Mouse (Mus musculus) midbrain, embryonic 11.5 days (tissue): ENCODE data around the gene Spaca4. TPM values are rescaled to one million over a fixed set of nuclear protein-coding genes. Genes with fewer than 3 reads are reported as not detected.
A peak's percentile ranks its signal among the peaks of the same experiment; 100 is the strongest.

Source experiments
- ATAC-seq: fragments of 200-750 bp; cut with Nextera tagmentation; 2 replicates; pipeline ENCODE4 v1.8.0; 2017; ENCODE audit warnings: moderate TSS enrichment, moderate library complexity; ENCODE audit not compliant: low FRiP score
- DNase-seq: peaks from one replicate; pipeline ENCODE4 v3.0.0; 2015; ENCODE audit warnings: low spot score; ENCODE audit errors: missing footprints
- H3K27ac ChIP-seq: fragments of 300-500 bp; sonication (generic); 2 replicates; pipeline ENCODE4 v1.5.1; 2014; ENCODE audit warnings: low read depth, low read length
- H3K27me3 ChIP-seq: fragments of 300-500 bp; sonication (generic); 2 replicates; pipeline ENCODE4 v1.6.1; 2014; ENCODE audit warnings: mild to moderate bottlenecking, low read length, moderate library complexity, mixed read lengths; ENCODE audit not compliant: control insufficient read depth, insufficient read depth
- H3K36me3 ChIP-seq: fragments of 300-500 bp; sonication (generic); 2 replicates; pipeline ENCODE4 v1.6.1; 2014; ENCODE audit warnings: mild to moderate bottlenecking, low read length, moderate library complexity, mixed read lengths; ENCODE audit not compliant: control insufficient read depth, insufficient read depth
- H3K4me1 ChIP-seq: fragments of 300-500 bp; sonication (generic); 2 replicates; pipeline ENCODE4 v1.6.1; 2014; ENCODE audit warnings: low read length; ENCODE audit not compliant: control insufficient read depth, insufficient read depth
- H3K4me2 ChIP-seq: fragments of 300-500 bp; sonication (generic); 2 replicates; pipeline ENCODE4 v1.6.1; 2014; ENCODE audit warnings: mild to moderate bottlenecking, moderate library complexity
- H3K4me3 ChIP-seq: fragments of 300-500 bp; sonication (generic); 2 replicates; pipeline ENCODE4 v1.5.1; 2014; ENCODE audit warnings: low read depth, low read length
- H3K9ac ChIP-seq: fragments of 300-500 bp; sonication (generic); 2 replicates; pipeline ENCODE4 v1.6.1; 2014; ENCODE audit warnings: low read length
- H3K9me3 ChIP-seq: fragments of 300-500 bp; sonication (generic); 2 replicates; pipeline ENCODE4 v1.6.1; 2016; ENCODE audit warnings: low read length; ENCODE audit not compliant: control insufficient read depth
- WGBS: fragments of 180-500 bp; shearing (Covaris S2); extraction: QIAGEN DNeasy Blood & Tissue Kit; methylation state at CpG from one replicate; pipeline ENCODE4 v1.1.7; 2014; 5-methylcytosine and 5-hydroxymethylcytosine counted together
- polyA plus RNA-seq: library from polyadenylated mRNA; unstranded; fragments of >200 nt; fragmentation: Nextera tagmentation; extraction: Ambion mirVana; gene quantifications from 2 replicates; pipeline ENCODE4 v1.2.1, GENCODE M21; 2014

Gene Spaca4
- polyA plus RNA-seq, 1 experiment from 2014 or later: not detected

GRCm38 (mm10) chr7:45755703-45756102 lies 30.1 kb upstream of the Spaca4 start:
- no peaks in the 10 kb centered on the region for H3K9me3 ChIP-seq
- WGBS: 55% methylated on average over 6 of the region's 6 CpGs
- no peak for DNase-seq

GRCm38 (mm10) chr7:45750162-45750561 lies 24.5 kb upstream of the Spaca4 start:
- Histone ChIP-seq H3K4me3 (no peak overlapping the region), H3K9me3 (0 out of 2 replicates have a peak, but pooled peaks cover 4% of the 10 kb centered on the region), H3K27me3 (no peaks in the 10 kb centered on the region), H3K36me3 (no peaks in the 10 kb centered on the region), H3K9ac (no peak overlapping the region), H3K4me1 (no peaks in the 10 kb centered on the region), H3K27ac (no peak overlapping the region), H3K4me2 (no peak overlapping the region)
- no peak for ATAC-seq
- no peak for DNase-seq
- 80% methylated on average over 9 of the region's 9 CpGs for WGBS

More at GRCm38 (mm10) chr7:45755703-45756102, 30.1 kb upstream of the Spaca4 start:
- Histone ChIP-seq H3K36me3 (no peaks in the 10 kb centered on the region), H3K4me1 (no peaks in the 10 kb centered on the region), H3K4me3 (no peak overlapping the region), H3K9ac (no peak overlapping the region), H3K27me3 (peaks cover 14% of the 10 kb centered on the region; the same call in 1 of the 2 replicates), H3K27ac (no peak overlapping the region), H3K4me2 (no peak overlapping the region)
- ATAC-seq: no peak

- no peak overlapping the region for H3K27ac ChIP-seq
- 0 out of 2 replicates have a peak, but pooled peaks cover 4% of the 10 kb centered on the region for H3K9me3 ChIP-seq
- no peak for ATAC-seq
- H3K4me1 ChIP-seq: no peaks in the 10 kb centered on the region
- no peak for DNase-seq
- 69% methylated on average over 9 of the region's 10 CpGs for WGBS
- H3K36me3 ChIP-seq: no peaks in the 10 kb centered on the region
- H3K4me3 ChIP-seq: no peak overlapping the region
- H3K9ac ChIP-seq: no peak overlapping the region
- no peak overlapping the region for H3K4me2 ChIP-seq
- H3K27me3 ChIP-seq: no peaks in the 10 kb centered on the region
These were observed 23.8 kb upstream of the Spaca4 start for GRCm38 (mm10) chr7:45749401-45749800.

GRCm38 (mm10) chr7:45748110-45748509 lies 22.5 kb upstream of the Spaca4 start:
- Histone ChIP-seq H3K36me3 (no peaks in the 10 kb centered on the region), H3K4me2 (no peak overlapping the region), H3K4me3 (no peak overlapping the region), H3K27ac (no peak overlapping the region), H3K9me3 (0 out of 2 replicates have a peak, but pooled peaks cover 4% of the 10 kb centered on the region), H3K9ac (no peak overlapping the region), H3K4me1 (no peaks in the 10 kb centered on the region), H3K27me3 (no peaks in the 10 kb centered on the region)
- 81% methylated on average over 7 of the region's 7 CpGs for WGBS
- ATAC-seq (no peak), DNase-seq (no peak)

- 0 out of 2 replicates have a peak, but pooled peaks cover 4% of the 10 kb centered on the region for H3K9me3 ChIP-seq
- no peak overlapping the region for H3K27ac ChIP-seq
- ATAC-seq: no peak
- WGBS: 88% methylated on average over 5 of the region's 5 CpGs
- DNase-seq: no peak
- no peak overlapping the region for H3K4me2 ChIP-seq
- no peaks in the 10 kb centered on the region for H3K4me1 ChIP-seq
- no peaks in the 10 kb centered on the region for H3K27me3 ChIP-seq
- no peaks in the 10 kb centered on the region for H3K36me3 ChIP-seq
- H3K9ac ChIP-seq: no peak overlapping the region
- no peak overlapping the region for H3K4me3 ChIP-seq
These were observed 21.8 kb upstream of the Spaca4 start for GRCm38 (mm10) chr7:45747450-45747849.

- ATAC-seq: no peak
- H3K4me3 ChIP-seq: no peak overlapping the region
- WGBS: 65% methylated on average over 6 of the region's 6 CpGs
- H3K9ac ChIP-seq: no peak overlapping the region
- DNase-seq: no peak
- no peaks in the 10 kb centered on the region for H3K27me3 ChIP-seq
- no peak overlapping the region for H3K27ac ChIP-seq
- 0 out of 2 replicates have a peak, but pooled peaks cover 4% of the 10 kb centered on the region for H3K9me3 ChIP-seq
- no peak overlapping the region for H3K4me2 ChIP-seq
- H3K36me3 ChIP-seq: no peaks in the 10 kb centered on the region
- no peaks in the 10 kb centered on the region for H3K4me1 ChIP-seq
These were observed 20.9 kb upstream of the Spaca4 start for GRCm38 (mm10) chr7:45746518-45746917.

GRCm38 (mm10) chr7:45744387-45744786 lies 18.8 kb upstream of the Spaca4 start:
- H3K27me3 ChIP-seq: no peaks in the 10 kb centered on the region

GRCm38 (mm10) chr7:45742338-45742737 lies 16.7 kb upstream of the Spaca4 start:
- H3K9me3 ChIP-seq: 0 out of 2 replicates have a peak, but pooled peaks cover 4% of the 10 kb centered on the region
- ATAC-seq (no peak), DNase-seq (peak; percentile 78)
- WGBS: 38% methylated on average over 19 of the region's 19 CpGs
- no peaks in the 10 kb centered on the region for H3K36me3 ChIP-seq
- no peak overlapping the region for H3K9ac ChIP-seq
- no peak overlapping the region for H3K4me3 ChIP-seq
- H3K27me3 ChIP-seq: no peaks in the 10 kb centered on the region
- no peaks in the 10 kb centered on the region for H3K4me1 ChIP-seq
- 0 out of 2 replicates have a peak overlapping the region, but pooled peaks have one; percentile 7 for H3K4me2 ChIP-seq
- no peak overlapping the region for H3K27ac ChIP-seq

More at GRCm38 (mm10) chr7:45744387-45744786, 18.8 kb upstream of the Spaca4 start:
- Histone ChIP-seq H3K4me2 (no peak overlapping the region), H3K9me3 (0 out of 2 replicates have a peak, but pooled peaks cover 4% of the 10 kb centered on the region), H3K9ac (no peak overlapping the region), H3K4me3 (no peak overlapping the region), H3K36me3 (no peaks in the 10 kb centered on the region), H3K27ac (no peak overlapping the region), H3K4me1 (no peaks in the 10 kb centered on the region)
- no peak for ATAC-seq
- peak; percentile 91 for DNase-seq
- 53% methylated on average over 2 of the region's 2 CpGs for WGBS

- H3K4me2 ChIP-seq: no peak overlapping the region
- H3K9me3 ChIP-seq: 0 out of 2 replicates have a peak, but pooled peaks cover 3% of the 10 kb centered on the region
- H3K4me1 ChIP-seq: no peaks in the 10 kb centered on the region
- H3K27me3 ChIP-seq: no peaks in the 10 kb centered on the region
- no peak overlapping the region for H3K9ac ChIP-seq
- 34% methylated on average over 11 of the region's 11 CpGs for WGBS
- no peak overlapping the region for H3K4me3 ChIP-seq
- ATAC-seq: no peak
- DNase-seq: peak; percentile 79
- H3K36me3 ChIP-seq: no peaks in the 10 kb centered on the region
- no peak overlapping the region for H3K27ac ChIP-seq
These were observed 16.2 kb upstream of the Spaca4 start for GRCm38 (mm10) chr7:45741777-45742176.
